Mouse (Mus musculus): Measurements from ENCODE around the gene Adam12.
A peak's percentile ranks its signal among the peaks of the same experiment; 100 is the strongest.

The Adam12 gene

DNA sequence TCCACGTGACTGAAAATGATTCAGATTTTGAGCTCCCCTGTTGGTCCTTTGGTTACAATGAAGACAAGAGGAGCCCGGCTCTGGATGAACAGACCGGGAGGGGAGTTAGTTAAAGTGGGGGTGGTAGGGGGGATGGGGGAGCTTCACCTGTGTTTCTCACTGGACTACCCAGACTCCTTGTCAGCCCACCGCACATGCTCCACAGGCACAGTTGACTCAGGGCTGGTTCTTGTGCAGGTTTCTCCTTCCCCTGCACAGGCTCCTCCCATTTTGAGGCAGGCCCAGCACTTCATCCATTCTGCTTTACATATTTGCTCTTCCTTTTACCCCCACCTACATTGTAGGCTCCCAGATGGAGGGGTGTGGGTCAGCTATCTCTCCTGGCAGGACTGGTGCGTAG is 369.2 kb downstream of the Adam12 start:
- DNase-seq = no peak

DNA sequence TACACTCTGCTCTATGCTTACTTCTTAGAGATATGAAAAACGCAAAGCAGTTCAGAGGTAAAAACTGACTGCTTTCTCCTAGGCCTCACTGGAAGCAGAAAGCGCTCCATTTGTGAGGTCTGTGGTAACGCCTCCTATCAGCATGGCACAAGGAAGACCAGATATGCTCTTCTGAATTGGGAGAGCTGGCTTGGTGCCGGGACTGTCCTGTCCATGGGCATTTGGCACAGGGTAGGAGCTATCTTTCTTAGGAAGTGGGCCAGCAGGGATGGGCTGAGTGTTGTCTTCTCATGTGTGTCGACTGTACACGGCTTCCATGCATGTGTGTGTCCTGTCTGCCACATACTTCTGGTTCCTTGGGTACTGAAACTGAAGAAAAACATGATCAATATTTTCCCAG is 369.7 kb downstream of the Adam12 start:
- DNase-seq = no peak

DNA sequence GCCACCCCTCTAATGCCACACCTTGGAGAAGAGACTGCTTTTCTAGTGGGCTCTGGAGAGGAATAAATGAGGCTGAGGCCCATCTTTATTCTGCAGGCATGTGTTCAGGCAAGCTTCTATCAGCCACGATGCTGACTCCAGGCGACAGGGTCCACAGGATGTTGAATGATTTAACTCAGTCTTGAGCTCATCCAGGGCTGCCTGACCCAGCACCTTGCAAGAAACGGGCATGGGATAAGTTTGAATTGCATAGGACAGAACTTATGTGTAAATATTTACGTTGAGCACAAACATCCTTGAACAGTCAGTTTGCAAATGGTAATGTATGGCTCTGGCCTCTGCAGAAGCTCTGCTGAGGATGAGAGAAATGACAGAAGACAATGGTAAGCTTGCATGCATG is 372.4 kb downstream of the Adam12 start:
- DNase-seq = no peak

DNA sequence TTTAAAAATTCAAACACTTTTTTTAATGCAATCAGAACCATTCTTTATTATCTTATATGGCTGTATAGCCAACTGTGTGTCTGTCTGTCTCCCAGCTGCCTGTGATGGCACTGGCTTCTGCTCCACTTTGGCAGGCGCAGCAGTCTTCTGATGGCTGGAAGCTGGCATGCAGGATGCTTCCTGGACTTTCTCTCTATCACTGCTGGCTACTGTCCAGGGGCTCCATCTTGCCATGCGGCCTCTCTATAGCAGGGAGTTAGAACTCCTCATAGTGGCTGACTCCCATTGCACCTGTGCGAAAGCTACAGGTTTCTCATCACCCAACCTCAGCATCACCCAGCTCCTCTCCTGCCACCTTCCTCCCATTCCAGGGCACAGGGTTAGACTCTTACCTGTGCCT is 373.4 kb downstream of the Adam12 start:
- DNase-seq = no peak

DNA sequence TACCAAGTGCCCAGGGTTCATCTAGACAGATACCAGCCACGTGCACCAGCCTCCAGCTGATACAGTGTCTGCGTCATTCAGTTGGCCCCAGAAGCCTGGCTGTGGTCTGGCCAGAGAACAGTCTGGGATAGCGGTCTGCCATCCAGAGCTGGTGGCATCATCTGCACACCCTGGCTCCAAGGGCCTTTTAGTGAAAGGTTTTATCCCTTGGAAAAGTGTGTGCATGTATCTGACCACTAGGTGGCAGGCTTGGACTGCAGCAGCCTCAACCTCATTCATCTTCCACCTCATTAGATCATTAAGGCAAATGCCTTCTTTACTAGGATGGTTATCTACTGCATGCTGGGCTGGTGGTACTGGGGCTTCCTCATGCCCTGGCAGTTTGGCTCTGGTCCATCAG is 375.7 kb downstream of the Adam12 start:
- DNase-seq = peak; percentile 83

DNA sequence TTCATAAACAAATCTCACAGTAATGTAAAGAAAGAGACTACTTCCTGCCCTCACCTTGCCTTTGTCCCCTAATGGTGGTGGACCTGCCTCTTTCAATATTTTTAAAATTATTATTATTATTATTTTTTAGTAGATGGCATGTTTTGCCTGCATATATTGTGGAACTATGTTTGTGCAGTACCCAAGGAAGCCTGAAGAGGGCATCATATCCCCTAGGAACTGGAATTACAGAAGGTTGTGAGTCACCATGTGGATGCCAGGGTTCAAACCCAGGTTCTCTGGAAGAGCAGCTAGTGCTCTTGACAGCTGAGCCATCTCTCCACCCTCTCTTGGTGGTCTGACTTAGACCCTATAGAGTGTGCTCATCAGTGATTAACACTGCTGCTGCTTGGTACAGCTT is 381.2 kb downstream of the Adam12 start:
- no peak for DNase-seq

DNA sequence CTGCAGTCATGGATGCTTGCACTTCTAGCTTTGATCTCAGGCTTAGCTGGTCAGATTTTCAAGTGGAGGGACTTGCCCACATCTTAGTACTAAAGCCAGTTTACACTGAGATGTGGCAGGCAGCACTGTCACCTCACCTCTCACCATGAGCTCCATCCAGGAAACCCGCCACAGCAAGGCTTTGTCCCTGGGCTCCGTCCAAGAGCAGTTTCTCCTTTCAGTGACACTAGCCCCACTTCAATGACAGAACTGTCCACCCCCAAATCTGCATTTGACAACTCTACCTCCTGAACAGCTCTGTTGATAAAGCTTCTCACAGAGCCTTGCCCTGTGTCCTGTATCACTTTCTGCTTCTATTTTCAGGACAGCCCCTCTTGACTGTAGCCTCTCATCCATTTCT is 383.8 kb downstream of the Adam12 start:
- peak; percentile 41 for DNase-seq

DNA sequence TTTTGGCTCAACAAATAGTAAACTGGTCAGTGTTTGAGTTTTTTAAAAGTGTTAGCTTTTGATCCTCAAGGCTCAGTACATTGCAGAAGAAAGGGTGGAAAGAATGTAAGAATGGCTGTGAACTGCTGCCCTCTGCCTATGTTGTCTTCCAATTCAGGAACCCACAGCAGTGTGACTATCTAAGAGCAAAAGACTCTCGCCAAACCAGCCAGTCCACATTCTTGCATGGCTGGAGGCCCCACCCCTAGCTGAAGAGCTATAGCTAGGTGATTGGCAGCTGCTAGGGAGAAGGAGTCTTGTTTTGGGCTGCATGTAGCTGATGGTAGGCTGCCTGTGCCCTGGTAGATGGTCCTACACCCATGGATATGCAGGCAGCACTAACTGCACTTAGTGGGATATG is 384.8 kb downstream of the Adam12 start:
- DNase-seq = peak; percentile 40

DNA sequence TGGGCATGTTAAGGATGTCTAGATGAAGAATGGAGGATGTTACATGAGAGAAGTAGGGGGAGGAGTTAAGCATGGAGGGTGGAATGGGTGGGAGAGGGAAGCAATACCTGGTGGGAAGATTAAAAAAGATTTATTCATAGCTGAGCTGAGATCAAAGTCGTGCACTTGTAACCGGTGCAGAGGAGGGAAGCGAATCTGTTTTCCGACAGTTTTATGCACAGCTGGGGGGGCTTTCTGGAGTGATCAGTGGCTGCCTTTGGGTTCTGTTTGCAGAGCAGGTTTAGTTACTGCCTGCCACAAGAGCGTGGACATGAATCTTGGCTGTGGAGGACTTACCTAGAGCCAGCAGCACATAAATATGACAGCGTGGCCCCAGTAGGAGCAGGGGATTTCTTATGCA is 389.9 kb downstream of the Adam12 start:
- DNase-seq = no peak

DNA sequence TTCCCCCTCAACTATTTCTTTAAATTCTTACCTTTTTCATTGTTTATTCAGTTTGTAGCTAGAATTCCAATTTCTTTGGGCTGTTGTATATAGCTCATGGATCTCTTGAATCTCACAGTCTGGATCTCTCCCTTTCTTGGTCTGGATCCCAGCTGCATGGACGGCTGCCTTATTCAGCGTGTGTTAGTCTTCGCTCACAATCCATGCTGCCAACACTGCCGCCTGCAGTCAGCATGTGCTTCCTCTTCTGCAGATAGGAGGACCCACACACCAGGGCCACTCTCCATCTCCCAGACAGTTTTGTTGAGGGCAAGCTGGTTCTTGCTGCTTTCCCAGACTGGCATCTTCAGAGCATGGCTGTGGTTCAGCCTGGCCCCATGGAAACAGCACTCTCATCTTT is 392.4 kb downstream of the Adam12 start:
- DNase-seq = peak; percentile 31
